Mouse (Mus musculus): ENCODE data around the gene Ago3. TPM values are rescaled to one million over a fixed set of nuclear protein-coding genes. Genes with fewer than 3 reads are reported as not detected.

Ago3 gene
- 39.0 TPM in 1 of 2 replicates, not detected in the other for polyA plus RNA-seq (2012; ENCODE audit: insufficient read depth, insufficient read length, low replicate concordance, missing spikeins)

GRCm38 (mm10) chr4:126429347-126430079 is at the start of gene Ago3:
Ago3 (minus strand) TSS chr4:126429556.
- peak within 1 kb of the TSS; percentile 60 for H3K27ac ChIP-seq (ENCODE audit: insufficient read depth, low read depth, low read length)

GRCm38 (mm10) chr4:126473031-126473430 is 43.7 kb upstream of the Ago3 start:
- Histone ChIP-seq H3K4me3 (ENCODE audit: insufficient read depth, low read depth, low read length) (no peak overlapping the region), H3K27ac (ENCODE audit: insufficient read depth, low read depth, low read length) (no peak overlapping the region), H3K4me1 (ENCODE audit: control insufficient read depth, insufficient read depth, low read length) (no peaks in the 10 kb centered on the region)
- WGBS: 63% methylated on average over 5 of the region's 5 CpGs
- no peak for TF ChIP-seq CTCF (IDR thresholded peaks at IDR 0.05; ENCODE audit: insufficient read depth, low read depth, low read length)

More at GRCm38 (mm10) chr4:126429347-126430079, at the start of gene Ago3:
- under 1% methylated on average over 65 of the region's 65 CpGs for WGBS
- H3K4me3 ChIP-seq (ENCODE audit: insufficient read depth, low read depth, low read length): peak within 1 kb of the TSS; percentile 89
- no peaks in the 10 kb centered on the region for H3K4me1 ChIP-seq (ENCODE audit: control insufficient read depth, insufficient read depth, low read length)
- TF ChIP-seq CTCF (IDR thresholded peaks at IDR 0.05; ENCODE audit: insufficient read depth, low read depth, low read length) (no peak), POLR2A (IDR thresholded peaks at IDR 0.05; ENCODE audit: insufficient read depth, low read depth, low read length) (peak; percentile 61; the same call in 1 of the 2 replicates)

GRCm38 (mm10) chr4:126469334-126469733 is 40.0 kb upstream of the Ago3 start:
- no peak overlapping the region for H3K27ac ChIP-seq (ENCODE audit: insufficient read depth, low read depth, low read length)

GRCm38 (mm10) chr4:126468925-126469324 is 39.6 kb upstream of the Ago3 start:
- H3K4me3 ChIP-seq (ENCODE audit: insufficient read depth, low read depth, low read length): peak overlapping the region; percentile 69
- TF ChIP-seq POLR2A (IDR thresholded peaks at IDR 0.05; ENCODE audit: insufficient read depth, low read depth, low read length) (no peak), CTCF (IDR thresholded peaks at IDR 0.05; ENCODE audit: insufficient read depth, low read depth, low read length) (no peak)
- peaks cover 21% of the 10 kb centered on the region for H3K4me1 ChIP-seq (ENCODE audit: control insufficient read depth, insufficient read depth, low read length)
- 5% methylated on average over 8 of the region's 8 CpGs for WGBS
- H3K27ac ChIP-seq (ENCODE audit: insufficient read depth, low read depth, low read length): peak overlapping the region; percentile 18; the same call in 1 of the 2 replicates

More at GRCm38 (mm10) chr4:126469334-126469733, 40.0 kb upstream of the Ago3 start:
- peaks cover 19% of the 10 kb centered on the region for H3K4me1 ChIP-seq (ENCODE audit: control insufficient read depth, insufficient read depth, low read length)
- H3K4me3 ChIP-seq (ENCODE audit: insufficient read depth, low read depth, low read length): no peak overlapping the region
- WGBS: 76% methylated on average over 1 of the region's 1 CpGs
- TF ChIP-seq POLR2A (IDR thresholded peaks at IDR 0.05; ENCODE audit: insufficient read depth, low read depth, low read length) (no peak), CTCF (IDR thresholded peaks at IDR 0.05; ENCODE audit: insufficient read depth, low read depth, low read length) (no peak)

GRCm38 (mm10) chr4:126468285-126468901 is 39.0 kb upstream of the Ago3 start, which contains the start of gene Ago1:
Ago1 (minus strand) TSS chr4:126468583.
- Histone ChIP-seq H3K4me1 (ENCODE audit: control insufficient read depth, insufficient read depth, low read length) (peaks cover 26% of the 10 kb centered on the region), H3K27ac (ENCODE audit: insufficient read depth, low read depth, low read length) (peak within 1 kb of the TSS; percentile 77), H3K4me3 (ENCODE audit: insufficient read depth, low read depth, low read length) (peak within 1 kb of the TSS; percentile 69)
- WGBS: under 1% methylated on average over 55 of the region's 55 CpGs
- TF ChIP-seq POLR2A (IDR thresholded peaks at IDR 0.05; ENCODE audit: insufficient read depth, low read depth, low read length) (peak; percentile 81; the same call in 1 of the 2 replicates), CTCF (IDR thresholded peaks at IDR 0.05; ENCODE audit: insufficient read depth, low read depth, low read length) (peak; percentile 87)

GRCm38 (mm10) chr4:126467721-126468284 is 38.4 kb upstream of the Ago3 start:
- H3K27ac ChIP-seq (ENCODE audit: insufficient read depth, low read depth, low read length): 0 out of 2 replicates have a peak overlapping the region, but pooled peaks have one; percentile 77
- WGBS: under 1% methylated on average over 24 of the region's 25 CpGs
- TF ChIP-seq POLR2A (IDR thresholded peaks at IDR 0.05; ENCODE audit: insufficient read depth, low read depth, low read length): no peak
- TF ChIP-seq CTCF (IDR thresholded peaks at IDR 0.05; ENCODE audit: insufficient read depth, low read depth, low read length): no peak

GRCm38 (mm10) chr4:126466251-126466750 is 36.9 kb upstream of the Ago3 start:
- Histone ChIP-seq H3K4me1 (ENCODE audit: control insufficient read depth, insufficient read depth, low read length) (peaks cover 29% of the 10 kb centered on the region), H3K27ac (ENCODE audit: insufficient read depth, low read depth, low read length) (no peak overlapping the region), H3K4me3 (ENCODE audit: insufficient read depth, low read depth, low read length) (no peak overlapping the region)
- TF ChIP-seq CTCF (IDR thresholded peaks at IDR 0.05; ENCODE audit: insufficient read depth, low read depth, low read length): no peak
- TF ChIP-seq POLR2A (IDR thresholded peaks at IDR 0.05; ENCODE audit: insufficient read depth, low read depth, low read length): no peak
- WGBS: 24% methylated on average over 8 of the region's 8 CpGs

More at GRCm38 (mm10) chr4:126467721-126468284, 38.4 kb upstream of the Ago3 start:
- Histone ChIP-seq H3K4me1 (ENCODE audit: control insufficient read depth, insufficient read depth, low read length) (peaks cover 26% of the 10 kb centered on the region), H3K4me3 (ENCODE audit: insufficient read depth, low read depth, low read length) (peak overlapping the region; percentile 69)

GRCm38 (mm10) chr4:126465843-126466242 is 36.5 kb upstream of the Ago3 start:
- TF ChIP-seq CTCF (IDR thresholded peaks at IDR 0.05; ENCODE audit: insufficient read depth, low read depth, low read length) (no peak), POLR2A (IDR thresholded peaks at IDR 0.05; ENCODE audit: insufficient read depth, low read depth, low read length) (no peak)
- Histone ChIP-seq H3K4me1 (ENCODE audit: control insufficient read depth, insufficient read depth, low read length) (peaks cover 29% of the 10 kb centered on the region), H3K4me3 (ENCODE audit: insufficient read depth, low read depth, low read length) (no peak overlapping the region), H3K27ac (ENCODE audit: insufficient read depth, low read depth, low read length) (no peak overlapping the region)
- 18% methylated on average over 8 of the region's 8 CpGs for WGBS

Measured in olfactory bulb, adult 2 months (tissue).